Mouse (Mus musculus): Measurements from ENCODE around the gene Cplx1.
"Not testable (repeated sequence)": the region's sequence is repeated elsewhere in the genome, so short reads cannot be mapped to it uniquely, and the experiment has no call there.

Gene Cplx1

DNA sequence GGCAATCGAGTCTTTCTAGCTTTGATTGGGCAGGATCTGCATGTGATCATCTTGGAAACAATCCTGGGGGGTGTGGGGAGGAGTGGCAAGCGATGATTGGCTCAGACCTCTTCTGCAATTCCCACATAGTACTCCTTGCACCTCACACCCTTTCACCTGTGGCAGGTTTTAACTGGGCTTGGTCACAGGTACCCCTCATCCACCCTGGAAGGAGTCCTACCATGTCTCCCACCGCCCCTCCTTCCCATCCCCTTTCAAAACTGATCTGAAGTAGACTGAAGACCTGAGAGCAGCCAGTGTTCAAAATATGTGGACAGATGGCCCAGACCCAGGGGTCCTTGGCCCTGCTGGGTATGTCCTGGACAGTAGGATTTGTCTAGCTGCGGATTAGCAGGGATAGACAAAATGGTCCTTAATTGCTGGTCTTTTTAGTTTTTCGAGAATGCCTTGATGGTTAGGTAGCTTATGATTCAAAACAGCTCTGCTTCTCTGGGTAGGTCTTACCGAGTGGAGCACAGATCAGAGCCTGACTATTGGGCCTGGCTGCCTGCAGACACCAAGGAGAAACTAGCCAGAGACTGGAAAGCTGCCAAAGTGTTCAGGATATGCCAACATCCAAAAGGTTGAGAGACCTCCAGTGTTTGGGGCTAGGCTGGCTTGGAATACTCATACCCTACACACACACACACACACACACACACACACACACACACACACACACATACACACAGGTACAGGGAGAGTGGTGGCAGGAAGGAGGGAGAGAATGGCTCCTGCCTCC is 34.1 kb downstream of the Cplx1 start:
- DNase-seq, result no peak

DNA sequence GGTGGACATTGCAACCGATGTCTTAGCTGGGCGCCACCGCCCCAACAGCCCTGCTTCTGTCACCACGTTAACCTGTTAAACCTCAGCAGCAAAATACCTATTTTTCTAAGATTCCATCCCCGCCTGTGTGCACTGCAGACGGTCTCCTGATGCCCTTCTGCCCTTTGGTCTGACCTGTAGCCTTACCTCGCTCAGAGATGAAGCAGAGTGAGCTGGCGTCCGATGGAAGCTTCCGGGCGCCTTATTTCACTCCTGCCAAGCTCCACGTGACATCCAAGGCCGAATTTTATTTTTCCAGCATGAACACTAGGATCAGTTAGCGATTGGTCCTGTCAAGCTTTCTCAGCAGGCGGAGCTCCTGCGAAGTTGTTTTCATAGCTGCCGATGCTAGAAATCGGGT is 47.5 kb downstream of the Cplx1 start:
- no peak for DNase-seq

DNA sequence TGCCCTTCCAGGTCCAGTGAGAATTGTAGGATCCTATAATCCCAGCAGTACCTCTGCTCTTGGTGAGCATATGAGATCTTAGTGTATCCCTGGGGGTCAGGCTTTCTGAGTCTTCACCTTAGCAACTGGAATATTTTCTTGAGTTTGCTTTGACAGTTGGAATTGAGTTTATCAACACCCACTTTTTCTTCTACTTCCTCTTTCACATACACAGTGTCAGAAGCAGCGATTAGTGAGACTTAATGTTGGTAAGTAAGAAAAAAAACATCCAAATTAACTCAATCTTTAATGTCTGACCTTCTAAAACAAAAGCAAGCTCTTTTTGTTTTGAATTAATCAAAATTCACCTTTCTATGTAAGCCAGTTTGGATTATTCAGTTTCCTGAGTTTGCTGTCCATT is 48.3 kb downstream of the Cplx1 start:
- no peak for DNase-seq

DNA sequence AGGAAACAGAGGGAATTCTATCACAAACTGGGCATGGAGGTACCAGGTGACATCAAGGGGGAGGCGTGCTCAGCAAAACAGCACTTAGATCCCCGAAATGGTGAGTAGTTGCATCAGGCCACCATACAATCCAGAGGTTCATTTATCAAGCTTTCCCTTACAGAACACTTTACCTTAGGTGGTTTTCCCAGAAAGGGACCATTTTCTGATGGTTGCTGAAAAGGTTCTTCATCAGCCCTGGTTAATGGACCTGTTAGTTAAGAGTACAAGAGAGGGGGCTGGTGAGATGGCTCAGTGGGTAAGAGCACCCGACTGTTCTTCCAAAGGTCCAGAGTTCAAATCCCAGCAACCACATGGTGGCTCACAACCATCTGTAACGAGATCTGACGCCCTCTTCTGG is 63.7 kb downstream of the Cplx1 start:
- DNase-seq, result not testable (repeated sequence)

DNA sequence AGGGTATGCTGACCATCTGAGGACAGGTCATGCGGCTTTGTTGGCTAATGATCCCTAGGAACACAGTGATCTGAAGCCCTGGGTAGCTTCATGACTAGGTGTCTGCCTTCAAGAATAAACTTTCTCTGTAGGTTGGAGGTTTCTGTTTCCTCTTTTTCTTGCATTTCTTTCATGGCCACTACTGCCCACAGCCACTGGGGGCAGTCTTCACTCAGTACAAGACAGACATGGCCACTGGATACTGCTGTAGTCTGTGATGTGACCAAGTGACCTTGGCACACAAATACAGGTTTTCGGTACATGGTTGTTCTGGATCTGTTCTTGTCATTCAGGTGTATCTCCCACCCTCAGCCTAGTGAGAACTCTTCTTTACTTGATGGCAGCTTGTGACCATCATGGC is 64.6 kb downstream of the Cplx1 start:
- no peak for DNase-seq

DNA sequence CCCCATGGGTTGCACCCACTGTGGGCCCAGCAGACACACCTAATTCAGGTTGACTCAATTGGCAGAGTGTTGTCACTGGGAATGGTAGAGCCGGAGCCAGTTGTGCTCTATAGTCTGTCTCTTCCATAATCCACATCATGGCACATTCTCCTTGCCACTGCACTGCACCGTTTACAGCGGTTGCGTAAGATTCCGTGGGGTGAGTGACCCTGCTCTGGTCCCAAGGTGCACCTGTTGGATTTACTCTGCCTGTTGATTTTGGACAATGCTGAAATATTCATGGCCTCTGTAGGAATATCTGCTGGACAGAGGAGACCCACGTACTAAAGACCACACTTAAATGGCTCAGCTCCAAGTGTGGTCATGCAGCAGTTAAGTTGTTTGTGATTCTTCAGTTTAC is 66.8 kb downstream of the Cplx1 start:
- no peak for DNase-seq

DNA sequence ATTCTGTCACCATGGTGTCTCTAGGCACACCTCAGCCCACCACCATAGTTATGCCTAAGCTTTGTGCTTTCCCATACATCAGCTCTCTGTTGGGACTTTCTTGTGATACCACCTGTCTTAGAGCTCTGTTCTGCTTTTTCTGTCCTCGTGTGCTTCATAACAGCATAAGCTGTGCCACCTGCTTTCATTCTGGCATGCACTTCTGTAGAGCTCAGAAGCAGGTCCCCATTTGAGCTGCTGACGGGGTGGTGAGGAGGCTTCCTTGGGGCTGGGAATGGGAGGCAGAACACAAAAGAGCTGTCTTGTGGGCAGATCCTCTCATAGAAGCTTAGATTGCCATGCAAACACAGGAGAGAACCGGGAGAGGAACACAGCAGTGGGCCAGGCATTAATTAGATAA is 73.8 kb downstream of the Cplx1 start:
- DNase-seq, result no peak

DNA sequence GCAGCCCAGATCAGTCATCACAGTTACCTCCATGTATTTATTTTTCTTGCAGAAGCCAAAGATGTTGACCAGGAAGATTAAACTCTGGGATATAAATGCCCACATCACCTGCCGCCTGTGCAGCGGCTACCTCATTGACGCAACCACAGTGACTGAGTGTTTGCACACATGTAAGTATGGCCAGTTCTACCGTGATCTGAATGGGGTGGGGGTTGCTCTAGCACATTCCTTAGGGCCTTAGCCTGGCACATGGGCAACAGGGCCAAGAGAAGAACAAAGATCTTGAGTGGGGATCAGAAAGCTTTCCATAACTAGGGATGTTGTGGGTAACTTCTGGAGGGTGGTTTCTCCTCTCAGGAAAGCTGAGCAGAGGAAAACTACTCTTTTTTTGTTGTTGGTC is 76.1 kb downstream of the Cplx1 start:
- DNase-seq, result no peak

DNA sequence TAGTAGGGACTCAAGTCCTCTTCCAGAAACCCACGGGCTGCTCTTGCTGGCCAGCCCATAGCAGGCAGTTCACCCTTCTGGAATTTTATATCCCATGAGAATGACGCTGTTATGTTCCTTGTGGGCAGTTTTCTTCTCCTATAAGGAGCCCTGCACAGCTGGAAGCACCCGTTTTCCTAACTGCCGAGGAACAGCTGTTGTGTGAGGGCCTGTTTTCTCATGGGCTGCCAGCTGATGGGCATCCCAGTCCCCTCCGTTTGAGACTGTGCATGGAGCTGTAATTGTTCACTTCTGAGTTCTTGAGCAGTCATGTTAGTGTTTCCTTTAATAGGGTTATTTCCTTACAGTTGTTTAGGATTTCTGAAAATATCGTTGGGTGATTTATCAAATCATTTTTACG is 80.2 kb downstream of the Cplx1 start:
- no peak for DNase-seq

Data from kidney, adult 11 months (tissue).